Mouse (Mus musculus) monocyte, adult 2 months (primary cell): Measurements from ENCODE around the gene Plagl2.
"Not testable (repeated sequence)": the region's sequence is repeated elsewhere in the genome, so short reads cannot be mapped to it uniquely, and the experiment has no call there.

Experiments
- DNase-seq, 2 experiments: peaks; one replicate each; pipeline ENCODE4 v3.0.0; 2022; ENCODE audit warnings: low spot score in 2 of 2, low read depth in 1 of 2

Plagl2 gene

DNA sequence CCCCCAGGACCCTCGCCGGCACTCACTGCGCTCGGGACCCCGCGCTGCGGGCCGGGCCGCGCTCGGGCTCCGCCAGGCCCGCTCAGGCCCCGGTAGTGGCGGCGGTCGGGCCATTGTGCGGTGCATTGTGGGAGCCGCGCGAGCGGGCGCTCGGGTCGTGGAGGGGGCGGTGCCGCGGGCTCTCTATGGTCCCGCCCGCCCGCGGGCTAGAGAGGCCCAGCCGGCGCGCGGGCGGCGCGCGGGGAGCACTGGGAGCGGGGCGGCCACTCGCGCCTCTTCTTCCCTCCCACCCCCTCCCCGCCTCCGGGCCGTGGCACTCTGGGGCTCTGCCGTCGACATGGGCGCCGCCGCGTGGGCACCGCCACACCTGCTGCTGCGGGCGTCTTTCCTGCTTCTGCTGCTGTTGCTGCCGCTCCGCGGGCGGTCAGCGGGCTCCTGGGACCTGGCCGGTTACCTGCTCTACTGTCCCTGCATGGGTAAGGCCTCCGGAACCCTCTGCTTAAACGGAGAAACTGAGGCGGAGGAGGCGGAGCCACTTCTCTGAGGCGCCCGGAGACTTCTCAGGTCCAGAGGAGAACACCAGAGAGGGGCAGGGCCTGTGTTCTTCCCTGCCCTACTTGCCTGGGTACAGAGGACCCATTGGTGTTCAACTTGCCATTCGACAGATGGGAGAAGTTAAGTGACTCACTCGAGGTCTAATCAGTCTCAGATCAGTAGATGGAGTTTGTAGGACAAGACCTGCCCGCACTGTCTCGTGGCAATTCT, at the start of gene Plagl2, which contains the start of gene Pofut1:
Gene Plagl2, minus strand, starts transcription at position 177 of the 765 bp plus-strand sequence.
Gene Pofut1, plus strand, starts transcription at position 284 of the 765 bp plus-strand sequence.
- peak; percentile 64 to 79 for DNase-seq

DNA sequence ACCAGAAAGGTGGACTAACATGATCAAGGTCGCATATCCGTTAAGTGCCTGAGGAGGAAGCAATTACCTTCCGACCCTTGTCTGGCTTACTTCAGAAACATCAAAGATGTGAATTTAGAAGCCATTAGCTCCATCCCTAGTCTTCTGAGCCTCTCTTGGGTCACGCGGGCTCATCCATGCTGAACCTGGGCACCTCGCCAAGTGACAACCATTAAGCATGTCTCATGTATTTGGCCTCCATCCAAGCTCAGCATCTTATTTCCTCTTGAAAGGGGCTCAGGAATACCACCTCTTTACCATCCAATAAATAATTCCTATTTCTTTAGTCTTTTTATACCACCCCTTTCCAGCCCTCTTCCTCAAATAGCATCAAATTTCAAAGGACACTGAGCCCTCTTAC, 46.6 kb upstream of the Plagl2 start:
- DNase-seq = no peak

DNA sequence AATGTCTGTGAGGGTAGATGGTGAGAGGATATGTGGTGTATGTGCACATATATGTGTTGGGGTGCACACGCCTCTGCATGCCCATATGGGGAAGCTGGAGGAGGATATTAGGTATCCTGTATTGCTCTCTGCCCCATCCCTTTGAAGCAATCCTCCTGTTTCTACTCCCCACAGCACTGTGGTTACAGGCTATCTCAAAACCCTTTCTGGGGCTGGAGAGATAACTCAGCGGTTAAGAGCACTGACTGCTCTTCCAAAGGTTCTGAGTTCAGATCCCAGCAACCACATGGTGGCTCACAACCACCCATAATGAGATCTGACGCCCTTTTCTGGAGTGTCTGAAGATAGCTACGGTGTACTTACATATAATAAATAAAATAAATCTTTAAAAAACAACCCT, 45.3 kb upstream of the Plagl2 start:
- DNase-seq = no peak

DNA sequence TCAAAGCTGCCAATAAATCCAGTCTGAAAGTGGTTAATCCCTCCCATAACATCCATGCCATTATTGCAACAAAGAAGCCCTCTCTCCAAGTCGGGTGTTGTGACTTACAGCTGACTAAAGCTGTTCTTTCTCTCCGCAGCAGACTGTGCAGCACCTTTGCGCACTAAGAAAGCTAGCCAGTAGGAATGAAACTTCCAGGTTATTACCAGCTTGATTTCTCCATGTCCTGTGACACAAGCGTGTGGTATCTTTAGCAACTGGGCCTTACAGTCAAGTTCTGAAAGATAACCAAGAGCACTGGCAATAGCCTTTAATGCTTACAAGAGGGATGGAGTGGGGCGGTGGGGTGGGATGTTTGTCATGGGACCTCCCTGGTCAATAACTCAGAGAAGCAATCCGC, 42.7 kb upstream of the Plagl2 start:
- no peak for DNase-seq

DNA sequence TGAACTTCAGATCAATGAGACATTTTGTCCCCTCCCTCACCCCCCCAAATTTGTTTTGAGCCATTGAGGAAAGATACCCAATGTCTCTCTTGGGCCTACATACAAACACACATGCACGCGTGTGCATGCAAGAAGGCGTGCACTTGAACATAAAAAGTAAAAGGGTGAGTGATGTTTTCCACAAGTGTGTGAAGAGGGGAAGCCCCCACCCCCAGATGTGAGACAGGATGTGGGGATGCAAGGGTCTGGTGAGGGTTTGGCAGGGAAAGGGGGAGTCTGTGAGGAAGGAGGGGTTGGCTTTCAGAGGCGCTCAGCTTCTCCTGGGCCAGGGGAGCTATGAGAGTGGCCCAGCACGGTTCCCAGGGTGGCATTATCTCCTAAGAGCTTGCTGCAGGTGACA, 37.1 kb upstream of the Plagl2 start:
- DNase-seq = no peak

DNA sequence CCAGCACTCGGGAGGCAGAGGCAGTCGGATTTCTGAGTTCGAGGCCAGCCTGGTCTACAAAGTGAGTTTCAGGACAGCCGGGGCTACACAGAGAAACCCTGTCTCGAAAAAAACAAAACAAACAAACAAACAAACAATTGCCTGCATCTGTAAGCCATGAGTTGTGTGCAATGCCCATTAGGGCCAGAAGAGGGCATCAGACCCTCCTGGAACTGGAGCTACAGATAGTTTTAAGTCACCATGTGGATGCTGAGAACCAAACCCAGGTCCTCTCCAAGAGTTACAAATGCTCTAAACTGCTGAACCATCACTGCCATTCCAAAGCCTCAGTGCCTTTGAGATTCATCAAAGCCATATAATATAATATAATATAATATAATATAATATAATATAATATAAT, 35.6 kb upstream of the Plagl2 start:
- not testable (repeated sequence) for DNase-seq

DNA sequence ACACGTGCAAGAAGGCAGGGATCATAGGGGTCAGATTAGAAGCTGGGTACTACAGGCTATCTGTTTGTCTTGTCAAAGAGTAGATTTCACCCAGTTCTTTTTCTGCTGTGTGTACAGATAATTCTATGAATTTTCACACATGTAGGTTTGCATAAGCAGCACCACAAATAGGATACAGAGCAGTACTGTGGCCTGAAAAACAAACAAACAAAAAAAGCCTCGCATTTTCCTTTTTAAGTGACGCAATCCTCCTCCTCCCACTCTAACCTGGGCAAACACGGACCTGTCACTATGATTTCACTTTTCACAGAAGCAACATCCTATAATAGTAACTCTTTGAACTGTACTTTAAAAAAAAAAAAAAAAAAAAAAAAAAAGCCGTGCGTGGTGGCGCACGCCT, 35.2 kb upstream of the Plagl2 start:
- DNase-seq = no peak

DNA sequence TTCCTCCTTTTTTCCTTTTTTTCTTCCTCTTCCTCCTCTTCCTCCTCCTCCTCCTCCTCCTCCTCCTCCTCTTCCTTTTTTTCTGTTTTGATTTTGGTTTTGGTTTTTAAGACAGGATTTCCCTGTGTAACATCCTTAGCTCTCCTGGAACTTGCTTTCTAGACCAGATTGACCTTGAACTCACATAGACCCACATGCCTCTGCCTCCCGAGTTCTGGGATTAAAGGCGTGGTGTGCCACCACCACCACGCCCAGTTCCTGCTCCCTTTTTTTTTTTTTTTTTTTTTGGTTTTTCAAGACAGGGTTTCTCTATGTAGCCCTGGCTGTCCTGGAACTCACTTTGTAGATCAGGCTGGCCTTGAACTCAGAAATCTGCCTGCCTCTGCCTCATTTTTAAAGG, 34.4 kb upstream of the Plagl2 start:
- DNase-seq = not testable (repeated sequence)

DNA sequence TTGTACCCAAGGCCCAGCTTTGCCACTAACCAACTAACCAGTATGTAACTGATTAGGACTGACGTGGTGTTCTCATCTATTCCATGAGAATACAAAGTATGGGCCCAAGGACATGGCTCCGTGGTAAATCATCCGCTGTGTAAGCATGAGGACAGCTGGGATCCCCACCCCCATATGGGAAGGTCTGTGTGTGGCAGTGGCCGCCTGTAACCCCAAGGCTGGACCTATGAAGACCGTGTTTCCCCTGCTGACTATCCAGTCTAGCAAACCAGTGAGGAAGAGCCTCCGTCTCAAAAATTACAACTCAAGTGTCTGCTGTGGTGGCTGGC, 33.7 kb upstream of the Plagl2 start:
- no peak for DNase-seq

DNA sequence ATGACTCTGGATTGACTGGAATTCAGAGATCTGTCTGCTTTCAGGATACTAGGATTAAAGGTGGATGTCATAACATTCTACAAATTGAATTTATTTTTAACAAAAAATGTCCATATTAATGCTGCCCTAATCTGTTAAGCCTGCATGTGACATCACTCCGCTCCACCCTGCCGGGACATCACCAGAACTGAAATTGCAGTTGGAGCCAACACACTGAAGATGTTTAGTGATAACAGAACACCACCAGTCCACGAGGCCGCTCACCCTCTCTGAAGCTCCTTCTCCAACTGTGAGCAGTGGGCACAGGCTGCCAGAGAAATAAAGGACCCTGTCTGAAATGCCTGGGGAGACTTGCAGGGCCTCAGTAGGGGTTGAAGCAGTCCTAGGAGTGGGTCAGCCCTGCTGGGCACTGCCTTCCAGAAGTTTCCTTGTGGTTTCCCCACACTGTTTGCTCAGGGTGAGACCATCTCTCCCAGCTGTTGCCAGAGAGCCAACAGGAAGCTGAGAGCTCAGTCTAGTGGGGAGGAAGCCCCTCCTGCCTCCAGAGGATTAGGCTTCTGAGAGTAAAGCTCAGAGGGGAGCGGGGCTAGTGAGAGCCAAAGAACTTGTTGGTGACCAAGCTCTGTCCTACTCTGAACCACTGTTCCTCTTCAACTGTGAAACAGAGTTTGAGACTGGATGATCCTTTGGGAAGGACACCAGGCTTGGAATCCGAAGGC, 33.1 kb upstream of the Plagl2 start:
- not testable (repeated sequence) for DNase-seq

DNA sequence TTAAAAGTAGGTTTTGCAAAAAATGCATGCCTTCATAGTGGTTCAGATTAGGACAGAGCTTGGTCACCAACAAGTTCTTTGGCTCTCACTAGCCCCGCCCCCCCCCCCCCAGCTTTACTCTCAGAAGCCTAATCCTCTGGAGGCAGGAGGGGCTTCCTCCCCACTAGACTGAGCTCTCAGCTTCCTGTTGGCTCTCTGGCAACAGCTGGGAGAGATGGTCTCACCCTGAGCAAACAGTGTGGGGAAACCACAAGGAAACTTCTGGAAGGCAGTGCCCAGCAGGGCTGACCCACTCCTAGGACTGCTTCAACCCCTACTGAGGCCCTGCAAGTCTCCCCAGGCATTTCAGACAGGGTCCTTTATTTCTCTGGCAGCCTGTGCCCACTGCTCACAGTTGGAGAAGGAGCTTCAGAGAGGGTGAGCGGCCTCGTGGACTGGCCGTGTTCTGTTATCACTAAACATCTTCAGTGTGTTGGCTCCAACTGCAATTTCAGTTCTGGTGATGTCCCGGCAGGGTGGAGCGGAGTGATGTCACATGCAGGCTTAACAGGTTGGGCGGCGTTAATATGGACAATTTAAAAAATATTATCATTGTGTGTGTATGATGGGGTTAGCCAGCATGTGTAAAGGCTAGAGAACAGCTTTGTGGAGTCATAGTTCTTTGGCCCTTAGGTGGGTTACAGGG, 29.1 kb upstream of the Plagl2 start:
- not testable (repeated sequence) for DNase-seq

DNA sequence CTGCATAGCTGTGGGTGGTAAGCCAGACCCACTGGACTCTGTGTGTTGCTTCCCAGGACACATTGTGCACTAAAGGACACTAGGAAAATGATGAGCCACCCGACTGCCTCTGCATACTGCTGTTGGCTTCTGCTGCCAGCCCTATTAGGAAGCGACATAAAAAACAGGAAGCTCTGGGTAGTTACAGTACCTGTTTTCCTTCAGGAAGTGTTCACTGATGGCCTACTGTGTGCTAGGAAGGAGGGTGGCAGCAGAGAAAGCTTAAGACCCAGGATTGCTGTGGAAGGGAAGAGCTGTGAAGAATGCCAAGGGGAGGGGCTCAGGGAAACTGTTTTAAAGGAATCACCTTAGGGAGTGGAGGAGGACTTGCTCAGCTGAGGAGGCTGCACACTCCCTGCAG, 26.1 kb upstream of the Plagl2 start:
- DNase-seq = no peak

DNA sequence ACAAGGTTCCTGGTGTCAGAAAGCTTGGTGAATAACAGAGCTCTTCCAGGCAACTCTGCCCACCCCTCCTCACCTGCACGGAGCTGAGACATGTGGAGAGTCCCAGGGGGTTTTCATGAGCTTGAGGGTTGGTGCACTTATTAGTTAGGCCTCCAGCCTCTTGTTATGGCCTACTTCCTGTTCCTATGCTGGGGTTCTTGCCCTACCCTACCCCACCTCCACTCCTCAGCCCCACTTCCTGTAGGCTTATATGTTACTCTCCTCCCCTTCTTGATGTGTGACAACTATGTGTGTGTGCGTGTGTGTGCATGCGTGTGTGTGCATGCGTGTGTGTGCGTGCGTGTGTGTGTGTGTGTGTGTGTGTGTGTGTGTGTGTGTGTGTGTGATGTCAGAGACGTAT, 21.8 kb upstream of the Plagl2 start:
- no peak for DNase-seq

DNA sequence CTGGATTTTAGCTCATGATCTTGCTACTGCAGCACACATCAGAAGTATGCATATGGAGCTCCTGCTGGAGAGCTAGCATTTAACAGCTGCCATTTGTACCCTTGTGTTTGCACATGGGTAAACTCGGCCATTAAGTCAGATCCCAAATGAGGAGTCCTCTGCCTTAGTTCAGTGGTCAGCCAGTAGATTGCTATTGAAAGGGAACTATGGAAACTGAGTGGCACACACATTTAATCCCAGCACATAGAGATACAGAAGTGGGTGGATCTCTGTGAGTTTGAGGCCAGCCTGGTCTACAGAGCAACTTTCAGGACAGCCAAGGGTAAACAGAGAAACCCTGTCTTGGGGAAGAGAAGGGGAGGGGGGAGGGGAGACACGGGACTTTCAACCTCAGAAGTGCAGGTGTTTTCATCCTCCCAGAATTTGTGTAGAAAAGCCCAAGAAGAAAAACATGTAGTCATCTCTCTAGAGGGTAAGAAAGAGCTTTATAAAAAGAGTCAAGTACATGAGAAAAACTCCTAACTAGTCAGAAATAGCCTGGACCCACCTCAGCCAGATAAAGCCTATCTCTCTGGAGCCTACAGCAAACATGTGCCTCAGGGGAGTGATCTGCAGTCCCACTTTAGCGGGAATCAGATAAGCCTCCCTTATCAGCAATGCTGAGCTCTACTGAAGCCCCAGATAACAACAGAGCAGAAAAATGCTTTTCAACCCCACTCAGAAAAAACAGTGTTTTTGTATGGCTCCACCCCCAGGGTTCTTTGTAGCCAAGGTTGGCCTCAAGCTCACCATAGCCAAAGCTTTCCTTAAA, 18.8 kb upstream of the Plagl2 start:
- no peak for DNase-seq

DNA sequence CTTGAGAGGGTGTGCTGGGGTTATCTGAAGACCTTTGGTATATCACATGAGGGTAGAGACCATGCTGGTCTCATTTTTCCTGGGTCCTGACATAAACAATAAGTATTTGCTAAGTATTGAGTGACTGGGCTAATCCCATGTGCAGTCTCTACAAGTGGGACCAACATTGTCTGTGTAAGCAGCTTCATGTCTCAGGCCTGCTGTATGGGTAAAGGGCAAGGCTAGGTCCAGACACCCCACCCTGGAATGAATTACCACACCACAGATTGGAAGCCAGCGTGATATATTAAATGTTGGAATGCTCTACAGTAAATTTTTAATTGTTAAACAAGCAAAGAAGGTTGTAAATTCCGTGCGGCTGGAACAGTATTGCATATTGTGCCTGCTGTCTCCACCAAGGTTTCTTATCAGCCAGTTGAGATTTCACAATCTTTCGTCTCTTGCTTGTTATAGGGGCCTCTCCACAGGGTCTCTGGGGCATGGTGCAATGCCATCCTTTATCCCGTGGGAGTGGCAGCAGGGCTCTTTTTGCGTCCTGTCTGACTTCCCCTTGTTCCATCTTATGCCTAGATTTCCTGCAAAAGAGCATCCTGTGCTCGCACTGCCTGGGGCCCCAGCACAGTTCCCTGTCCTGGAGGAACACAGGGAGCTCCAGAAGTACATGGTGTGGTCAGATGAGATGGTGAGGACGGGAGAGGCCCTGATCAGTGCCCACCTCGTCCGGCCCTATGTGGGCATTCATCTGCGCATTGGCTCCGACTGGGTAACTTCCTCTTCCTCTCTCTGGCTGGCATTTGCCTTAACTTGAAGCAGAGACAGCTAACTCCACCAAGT, 18.0 kb upstream of the Plagl2 start:
- peak in 1 of 2 experiments; percentile 32 for DNase-seq

DNA sequence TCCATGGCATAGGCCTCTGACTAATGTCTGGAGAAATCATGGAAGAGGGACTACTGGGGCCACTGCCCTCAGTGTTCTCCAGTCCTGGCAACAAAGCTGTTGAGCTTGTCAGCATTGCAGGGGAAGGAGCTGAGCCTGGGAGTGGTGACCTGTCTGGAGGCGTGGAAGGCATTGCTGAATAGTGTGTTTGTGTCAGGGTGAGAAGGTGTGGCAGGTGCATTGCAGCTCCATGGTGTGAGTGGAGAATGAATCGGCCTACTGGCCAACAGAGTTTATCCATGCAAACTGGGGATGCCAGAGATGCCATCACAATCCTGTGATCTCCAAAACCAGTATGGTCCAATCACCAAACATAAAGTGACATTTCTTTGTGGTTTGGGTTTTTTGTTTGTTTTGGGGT, 15.4 kb upstream of the Plagl2 start:
- no peak for DNase-seq

DNA sequence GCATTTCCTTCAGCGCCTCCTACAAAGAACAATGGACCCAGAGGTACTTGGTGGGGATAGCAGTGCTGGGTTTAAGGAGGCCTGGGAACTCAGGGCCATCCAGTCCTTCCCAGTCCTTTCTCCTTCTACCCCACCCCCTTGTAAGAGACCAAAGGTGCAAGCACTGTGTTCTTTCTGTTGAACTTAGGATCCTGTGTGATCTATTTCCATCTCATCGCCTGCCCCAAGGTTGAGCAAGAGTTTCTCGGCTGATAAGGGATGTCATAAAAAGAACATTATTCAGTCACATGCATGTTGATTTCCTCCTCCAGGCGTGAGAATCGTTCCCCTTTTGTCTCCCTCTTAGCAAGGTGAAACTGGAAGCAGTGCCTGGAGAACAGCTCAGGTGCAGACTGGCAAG, 8.5 kb upstream of the Plagl2 start:
- DNase-seq = no peak

DNA sequence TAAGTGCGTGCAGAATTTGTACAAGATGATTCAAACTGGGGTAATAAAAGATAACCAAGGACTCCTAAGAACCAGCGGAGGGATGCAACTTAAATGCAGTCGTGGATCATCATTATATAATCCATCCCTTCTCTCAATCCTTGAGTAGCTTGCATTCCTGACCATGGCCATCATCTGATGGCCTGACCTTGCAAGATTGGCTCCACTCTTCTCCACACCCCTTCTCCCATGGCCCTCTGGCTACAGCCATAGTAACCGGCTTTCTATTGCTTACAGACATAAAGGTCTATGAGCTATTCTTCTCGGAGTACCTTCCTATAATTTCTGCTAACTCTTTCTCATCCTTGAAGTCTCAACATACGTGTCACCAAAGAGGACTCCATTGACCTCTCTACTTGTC, 930 bp upstream of the Plagl2 start:
- no peak for DNase-seq

DNA sequence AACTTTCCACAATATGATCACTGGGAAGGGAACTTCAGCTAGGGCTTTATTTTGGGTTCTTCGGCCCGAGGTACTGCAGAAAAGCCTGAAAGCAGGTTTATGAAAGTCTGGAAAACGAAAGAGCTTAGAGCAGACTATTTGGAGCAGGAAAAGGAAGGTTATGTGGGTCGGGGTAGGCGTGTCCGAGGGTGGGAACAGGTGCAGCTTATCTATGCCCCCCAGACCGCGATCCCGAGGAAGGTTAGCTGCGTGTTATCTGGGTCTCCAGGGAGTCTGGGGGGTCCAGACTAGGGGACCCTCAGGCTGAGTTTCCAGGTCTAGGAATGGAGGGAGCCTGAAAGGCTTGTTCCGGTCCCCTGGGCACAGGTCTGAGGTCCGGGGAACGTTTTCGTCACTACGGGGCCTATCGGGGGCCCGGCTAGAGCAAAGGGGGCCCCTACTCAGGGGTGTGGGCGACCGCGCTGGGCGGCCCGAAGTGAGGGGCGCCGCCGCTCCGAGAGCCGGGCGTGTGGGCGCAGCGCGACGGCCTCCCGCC, 458 bp downstream of the Plagl2 start:
- no peak for DNase-seq

DNA sequence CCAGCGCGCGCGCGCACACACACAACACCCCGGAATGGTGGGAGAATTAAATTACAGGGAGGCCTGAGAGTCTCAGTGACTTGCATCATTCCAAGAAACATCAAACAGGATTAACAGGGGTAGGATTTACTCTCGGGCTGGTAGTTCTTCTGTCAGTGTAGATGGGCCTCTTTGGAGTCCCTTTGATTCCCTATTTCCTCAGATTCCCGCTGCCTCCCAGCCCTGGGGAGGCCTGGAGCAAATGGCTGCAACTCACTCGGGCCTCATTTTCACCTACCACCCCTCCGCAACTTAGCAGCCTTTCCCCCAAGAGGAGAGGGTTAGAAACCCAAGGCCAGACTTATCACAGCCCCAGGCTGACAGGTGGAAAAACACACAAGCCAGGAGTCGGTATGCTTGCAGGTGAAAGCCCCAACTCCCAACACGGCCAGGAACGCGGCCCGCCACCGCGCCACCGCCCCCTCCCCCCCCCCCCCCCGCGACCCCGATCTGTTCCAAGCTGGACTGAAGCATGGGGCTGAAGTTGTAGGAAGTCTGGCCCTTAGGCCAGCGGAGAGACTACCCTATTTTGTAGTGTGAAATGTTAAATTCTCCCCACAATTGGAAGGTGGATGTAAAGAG, 1.3 kb downstream of the Plagl2 start:
- DNase-seq = no peak
